33 mouse cellular contexts compared by ENCODE assay signal in genomic region chr10:92097562-92097961, GRCm38 (mm10).
A peak's percentile ranks its signal among the peaks of the same experiment; 100 is the strongest.
DNase-seq lines count a peak whose midpoint lies in the region; ATAC-seq and TF ChIP-seq lines count a peak whose summit lies in the region.
"Had no signal": no experiment of that assay in that cellular context is flagged by ENCODE, and none has a peak within 500 bp of the region (broad histone marks: within the 10 kb centered on the region; RNA-seq: fewer than 3 reads in every experiment).

No protein-coding gene starts in this region.

- no peaks in the 10 kb centered on the region for H3K4me1 ChIP-seq in forebrain, embryonic 11.5 days (replicated peaks; ENCODE audit: control insufficient read depth, insufficient read depth, low read length)
- H3K4me1 ChIP-seq in forebrain, embryonic 10.5 days = peaks cover 67% of the 10 kb centered on the region
- H3K4me1 ChIP-seq in forebrain, embryonic 12.5 days = peaks cover 15% of the 10 kb centered on the region
- H3K4me1 ChIP-seq in forebrain, postnatal 0 days (ENCODE audit: insufficient read depth) = no peaks in the 10 kb centered on the region
- H3K4me1 ChIP-seq in kidney, embryonic 14.5 days (ENCODE audit: control insufficient read depth, insufficient read depth, low read length) = no peaks in the 10 kb centered on the region
- H3K4me1 ChIP-seq: embryonic facial prominence, embryonic 10.5 days; embryonic facial prominence, embryonic 15.5 days; heart, embryonic 12.5 days; kidney, embryonic 15.5 days; limb, embryonic 10.5 days; limb, embryonic 15.5 days; liver, embryonic 13.5 days; neural tube, embryonic 12.5 days had no signal

- H3K36me3 ChIP-seq in forebrain, embryonic 11.5 days (ENCODE audit: control insufficient read depth, insufficient read depth, low read length) = no peaks in the 10 kb centered on the region
- peaks cover 22% of the 10 kb centered on the region for H3K36me3 ChIP-seq in forebrain, embryonic 10.5 days (replicated peaks)
- 0 out of 2 replicates have a peak, but pooled peaks cover 5% of the 10 kb centered on the region for H3K36me3 ChIP-seq in forebrain, embryonic 12.5 days (replicated peaks)
- H3K36me3 ChIP-seq in forebrain, postnatal 0 days (ENCODE audit: insufficient read depth) = no peaks in the 10 kb centered on the region
- no peaks in the 10 kb centered on the region for H3K36me3 ChIP-seq in kidney, embryonic 14.5 days (ENCODE audit: control insufficient read depth, insufficient read depth, low read length)
- H3K36me3 ChIP-seq: embryonic facial prominence, embryonic 10.5 days; embryonic facial prominence, embryonic 15.5 days; G1E; heart, embryonic 12.5 days; kidney, embryonic 15.5 days; limb, embryonic 10.5 days; limb, embryonic 15.5 days; liver, embryonic 13.5 days had no signal

- H3K9me3 ChIP-seq in forebrain, embryonic 11.5 days (ENCODE audit: control insufficient read depth, low read length) = no peaks in the 10 kb centered on the region
- H3K9me3 ChIP-seq in forebrain, embryonic 10.5 days = no peaks in the 10 kb centered on the region
- no peaks in the 10 kb centered on the region for H3K9me3 ChIP-seq in forebrain, embryonic 12.5 days
- no peaks in the 10 kb centered on the region for H3K9me3 ChIP-seq in forebrain, postnatal 0 days (ENCODE audit: low read length)
- no peaks in the 10 kb centered on the region for H3K9me3 ChIP-seq in kidney, embryonic 14.5 days (ENCODE audit: control insufficient read depth, low read length)
- H3K9me3 ChIP-seq: embryonic facial prominence, embryonic 10.5 days; embryonic facial prominence, embryonic 15.5 days; heart, embryonic 12.5 days; kidney, embryonic 15.5 days; limb, embryonic 10.5 days; limb, embryonic 15.5 days; liver, embryonic 13.5 days; neural tube, embryonic 12.5 days had no signal

- intact Hi-C loops in left cerebral cortex, postnatal 36 days (cut with DNase I) = no loop called here

- H3K27me3 ChIP-seq in forebrain, embryonic 11.5 days (ENCODE audit: control insufficient read depth, insufficient read depth, low read length) = no peaks in the 10 kb centered on the region; the same call in 1 of the 2 replicates
- peaks cover 39% of the 10 kb centered on the region for H3K27me3 ChIP-seq in forebrain, embryonic 10.5 days (ENCODE audit: poor library complexity, severe bottlenecking)
- no peaks in the 10 kb centered on the region for H3K27me3 ChIP-seq in forebrain, embryonic 12.5 days
- H3K27me3 ChIP-seq in forebrain, postnatal 0 days (ENCODE audit: insufficient read depth, low read length) = no peaks in the 10 kb centered on the region
- no peaks in the 10 kb centered on the region for H3K27me3 ChIP-seq in kidney, embryonic 14.5 days (ENCODE audit: control insufficient read depth, insufficient read depth, low read length)
- H3K27me3 ChIP-seq: embryonic facial prominence, embryonic 15.5 days; heart, embryonic 12.5 days; kidney, embryonic 15.5 days; limb, embryonic 15.5 days; liver, embryonic 13.5 days; neural tube, embryonic 12.5 days had no signal

- WGBS in forebrain, embryonic 11.5 days = 11% methylated on average over 6 of the region's 7 CpGs
- 19% methylated on average over 7 of the region's 7 CpGs for WGBS in forebrain, embryonic 10.5 days
- WGBS in forebrain, embryonic 12.5 days = 12% methylated on average over 7 of the region's 7 CpGs
- 6% methylated on average over 7 of the region's 7 CpGs for WGBS in forebrain, postnatal 0 days
- 31% methylated on average over 7 of the region's 7 CpGs for WGBS in kidney, embryonic 14.5 days

- ATAC-seq in forebrain, embryonic 11.5 days (replicated peaks; ENCODE audit: low FRiP score) = 0 out of 2 replicates have a peak, but pooled peaks have one; percentile 12
- 0 out of 2 replicates have a peak, but pooled peaks have one; percentile 30 for ATAC-seq in forebrain, embryonic 12.5 days (ENCODE audit: low FRiP score)
- ATAC-seq in forebrain, postnatal 0 days = peak; percentile 14; the same call in 1 of the 2 replicates
- ATAC-seq in kidney, embryonic 14.5 days (ENCODE audit: low FRiP score, low TSS enrichment) = no peak
- ATAC-seq: intestine, postnatal 0 days had no signal

- no peak for TF ChIP-seq CTCF in forebrain, postnatal 0 days (IDR thresholded peaks at IDR 0.05; ENCODE audit: low read depth)

- H3K27ac ChIP-seq in forebrain, embryonic 11.5 days (ENCODE audit: low read depth, low read length) = no peak overlapping the region
- H3K27ac ChIP-seq in forebrain, embryonic 10.5 days = no peak overlapping the region
- no peak overlapping the region for H3K27ac ChIP-seq in forebrain, embryonic 12.5 days
- H3K27ac ChIP-seq in forebrain, postnatal 0 days (ENCODE audit: low read depth, low read length) = no peak overlapping the region
- no peak overlapping the region for H3K27ac ChIP-seq in kidney, embryonic 14.5 days (ENCODE audit: low read depth, low read length)
- H3K27ac ChIP-seq: embryonic facial prominence, embryonic 10.5 days; embryonic facial prominence, embryonic 15.5 days; gastrocnemius, adult 2 months; heart, adult 2 months; kidney, embryonic 15.5 days; limb, embryonic 10.5 days; limb, embryonic 15.5 days; liver, embryonic 13.5 days; neural tube, embryonic 12.5 days; stomach, postnatal 0 days had no signal

- no peak overlapping the region for H3K9ac ChIP-seq in forebrain, embryonic 11.5 days (ENCODE audit: low read length)
- H3K9ac ChIP-seq in forebrain, embryonic 12.5 days = no peak overlapping the region
- no peak overlapping the region for H3K9ac ChIP-seq in forebrain, postnatal 0 days
- H3K9ac ChIP-seq in kidney, embryonic 14.5 days (ENCODE audit: low read depth, low read length) = no peak overlapping the region
- H3K9ac ChIP-seq: embryonic facial prominence, embryonic 15.5 days; heart, embryonic 12.5 days; hindbrain, embryonic 14.5 days; kidney, embryonic 15.5 days; limb, embryonic 15.5 days; liver, embryonic 13.5 days; neural tube, embryonic 12.5 days had no signal

- no peak for DNase-seq in forebrain, embryonic 11.5 days (ENCODE audit: low spot score)
- no peak for DNase-seq in forebrain, embryonic 10.5 days (ENCODE audit: extremely low spot score, low spot score)
- DNase-seq in 3T3-L1 (ENCODE audit: low read depth, low spot score) = peak; percentile 65
- no peak for DNase-seq in forebrain, postnatal 0 days
- no peak for DNase-seq in urinary bladder, postnatal 4 days (ENCODE audit: low spot score in 2 of 2)
- DNase-seq in left cerebral cortex, postnatal 36 days (ENCODE audit: low spot score in 2 of 2) = no peak
- DNase-seq: adrenal gland, postnatal 14 days; cerebellum, adult 2 months; cerebellum, postnatal 14 days; gastrocnemius, adult 2 months; heart, adult 2 months; kidney, postnatal 25 days; liver, embryonic 13.5 days; lung, adult 18-20 months; lung, postnatal 10 days; right cerebral cortex, adult 18-20 months; right cerebral cortex, postnatal 4 days; thymus, adult 18-20 months; thymus, postnatal 25 days had no signal

- no peak overlapping the region for H3K4me2 ChIP-seq in forebrain, embryonic 11.5 days (ENCODE audit: low read depth, low read length, severe bottlenecking)
- no peak overlapping the region for H3K4me2 ChIP-seq in forebrain, embryonic 12.5 days
- H3K4me2 ChIP-seq in forebrain, postnatal 0 days (ENCODE audit: low read depth) = no peak overlapping the region
- no peak overlapping the region for H3K4me2 ChIP-seq in kidney, embryonic 14.5 days (replicated peaks; ENCODE audit: low read depth, low read length)
- H3K4me2 ChIP-seq: embryonic facial prominence, embryonic 15.5 days; heart, embryonic 12.5 days; hindbrain, embryonic 14.5 days; kidney, embryonic 15.5 days; limb, embryonic 15.5 days; liver, embryonic 13.5 days; neural tube, embryonic 12.5 days had no signal

- H3K4me3 ChIP-seq in forebrain, embryonic 11.5 days (ENCODE audit: low read depth, low read length) = no peak overlapping the region
- no peak overlapping the region for H3K4me3 ChIP-seq in forebrain, embryonic 10.5 days
- H3K4me3 ChIP-seq in forebrain, embryonic 12.5 days (replicated peaks) = no peak overlapping the region
- no peak overlapping the region for H3K4me3 ChIP-seq in forebrain, postnatal 0 days (ENCODE audit: low read depth, low read length)
- H3K4me3 ChIP-seq in kidney, embryonic 14.5 days (ENCODE audit: low read length) = no peak overlapping the region
- H3K4me3 ChIP-seq: embryonic facial prominence, embryonic 10.5 days; embryonic facial prominence, embryonic 15.5 days; gastrocnemius, adult 2 months; heart, adult 2 months; heart, embryonic 12.5 days; kidney, embryonic 15.5 days; limb, embryonic 10.5 days; limb, embryonic 15.5 days; liver, embryonic 13.5 days; myocyte; neural tube, embryonic 12.5 days had no signal
